18 mouse cellular contexts compared by ENCODE assay signal in genomic region chr9:105848396-105848795, GRCm38 (mm10). TPM values are rescaled to one million over a fixed set of nuclear protein-coding genes. Genes with fewer than 3 reads are reported as not detected.
"Had no signal": no experiment of that assay in that cellular context is flagged by ENCODE, and none has a peak within 500 bp of the region (broad histone marks: within the 10 kb centered on the region; RNA-seq: fewer than 3 reads in every experiment).

No protein-coding gene starts in this region.

- H3K27ac ChIP-seq: neural tube, embryonic 13.5 days; neural tube, embryonic 15.5 days; stomach, embryonic 15.5 days; stomach, postnatal 0 days had no signal

- H3K36me3 ChIP-seq: neural tube, embryonic 13.5 days; neural tube, embryonic 15.5 days; stomach, embryonic 15.5 days had no signal

- H3K4me2 ChIP-seq: neural tube, embryonic 13.5 days; neural tube, embryonic 15.5 days; stomach, embryonic 15.5 days had no signal

- H3K4me3 ChIP-seq: neural tube, embryonic 13.5 days; neural tube, embryonic 15.5 days; stomach, embryonic 15.5 days had no signal

- H3K9ac ChIP-seq: neural tube, embryonic 13.5 days; neural tube, embryonic 15.5 days; stomach, embryonic 15.5 days had no signal

- DNase-seq: retina, postnatal 1 day; right cerebral cortex, adult 18-20 months; right cerebral cortex, postnatal 14 days; right cerebral cortex, postnatal 25 days; right cerebral cortex, postnatal 4 days; spleen, adult 18-20 months; thymus, adult 18-20 months; thymus, adult 2 months; thymus, postnatal 14 days; thymus, postnatal 25 days; thymus, postnatal 36 days; thymus, postnatal 4 days had no signal

- H3K4me1 ChIP-seq: stomach, embryonic 15.5 days had no signal

- H3K9me3 ChIP-seq: neural tube, embryonic 15.5 days; stomach, embryonic 15.5 days had no signal

- H3K27me3 ChIP-seq: neural tube, embryonic 13.5 days; neural tube, embryonic 15.5 days; stomach, embryonic 15.5 days had no signal

RNA-seq across cellular contexts. Expression of gene Col6a6, which starts 20.4 kb away (rescaled TPM):
- total RNA-seq: neutrophil, adult 5-6 weeks had no signal
- polyA plus RNA-seq: small intestine, adult 2 months had no signal
